Mouse (Mus musculus) CD8-positive naive resting alpha-beta T cell, adult 2 months (primary cell): ENCODE data around the gene Cmbl.

Experiments used
- DNase-seq, 2 experiments: peaks; one replicate each; pipeline ENCODE4 v3.0.0; 2022; ENCODE audit warnings: low read depth in 2 of 2, low spot score in 2 of 2

Cmbl gene

GRCm38 (mm10) chr15:31565184-31565583, at the start of gene Cmbl:
Cmbl (plus strand) TSS chr15:31565389.
- DNase-seq: no peak

GRCm38 (mm10) chr15:31517186-31517585, 48.0 kb upstream of the Cmbl start:
- DNase-seq: no peak

- no peak for DNase-seq
Measured at GRCm38 (mm10) chr15:31518371-31518770, 46.8 kb upstream of the Cmbl start.

GRCm38 (mm10) chr15:31519000-31519399, 46.2 kb upstream of the Cmbl start:
- no peak for DNase-seq

GRCm38 (mm10) chr15:31526463-31526862, 38.7 kb upstream of the Cmbl start:
- no peak for DNase-seq

GRCm38 (mm10) chr15:31528477-31528876, 36.7 kb upstream of the Cmbl start:
- DNase-seq: no peak

GRCm38 (mm10) chr15:31529103-31529502, 36.1 kb upstream of the Cmbl start:
- no peak for DNase-seq

GRCm38 (mm10) chr15:31529811-31530658, 35.2 kb upstream of the Cmbl start:
- peak; percentile 21 to 33 for DNase-seq

GRCm38 (mm10) chr15:31530659-31531445, 34.3 kb upstream of the Cmbl start, which contains the start of gene March6:
March6 (minus strand) TSS chr15:31531053.
- peak; percentile 86 to 87 for DNase-seq

- DNase-seq: peak in 1 of 2 experiments; percentile 22
Measured at GRCm38 (mm10) chr15:31531446-31532330, 33.5 kb upstream of the Cmbl start.

GRCm38 (mm10) chr15:31532331-31533021, 32.7 kb upstream of the Cmbl start:
- DNase-seq: no peak

GRCm38 (mm10) chr15:31533529-31533928, 31.7 kb upstream of the Cmbl start:
- no peak for DNase-seq

- DNase-seq: no peak
Measured at GRCm38 (mm10) chr15:31534421-31535258, 30.5 kb upstream of the Cmbl start.

GRCm38 (mm10) chr15:31535259-31535855, 29.8 kb upstream of the Cmbl start:
- DNase-seq: no peak

GRCm38 (mm10) chr15:31536051-31536737, 29.0 kb upstream of the Cmbl start:
- no peak for DNase-seq

GRCm38 (mm10) chr15:31537706-31538105, 27.5 kb upstream of the Cmbl start:
- no peak for DNase-seq

- DNase-seq: no peak
Measured at GRCm38 (mm10) chr15:31538346-31538745, 26.8 kb upstream of the Cmbl start.

- DNase-seq: no peak
Measured at GRCm38 (mm10) chr15:31539643-31540512, 25.3 kb upstream of the Cmbl start.
